Mouse (Mus musculus) forebrain, embryonic 11.5 days (tissue): ENCODE results near the gene Cphx3. TPM values are rescaled to one million over a fixed set of nuclear protein-coding genes. Genes with fewer than 3 reads are reported as not detected.
"Not testable (repeated sequence)": the region's sequence is repeated elsewhere in the genome, so short reads cannot be mapped to it uniquely, and the experiment has no call there.

Experiments used
- ATAC-seq: fragments of 200-750 bp; cut with Nextera tagmentation; replicated peaks from 2 replicates; pipeline ENCODE4 v1.8.0; 2017; ENCODE audit warnings: moderate TSS enrichment; ENCODE audit not compliant: low FRiP score
- DNase-seq: peaks from one replicate; pipeline ENCODE4 v3.0.0-alpha.2; 2017; ENCODE audit warnings: low spot score
- H3K27ac ChIP-seq: fragments of 300-500 bp; sonication (generic); 2 replicates; pipeline ENCODE4 v1.5.1; 2014; ENCODE audit warnings: low read depth, low read length
- H3K27me3 ChIP-seq: fragments of 300-500 bp; sonication (generic); 2 replicates; pipeline ENCODE4 v1.6.1; 2014; ENCODE audit warnings: mild to moderate bottlenecking, low read length, mixed read lengths; ENCODE audit not compliant: control insufficient read depth, insufficient read depth
- H3K36me3 ChIP-seq: fragments of 300-500 bp; sonication (generic); 2 replicates; pipeline ENCODE4 v1.6.1; 2014; ENCODE audit warnings: mild to moderate bottlenecking, low read length, moderate library complexity, mixed read lengths; ENCODE audit not compliant: control insufficient read depth, insufficient read depth
- H3K4me1 ChIP-seq: fragments of 300-500 bp; sonication (generic); replicated peaks from 2 replicates; pipeline ENCODE4 v1.6.1; 2014; ENCODE audit warnings: low read length, mixed read lengths; ENCODE audit not compliant: control insufficient read depth, insufficient read depth
- H3K4me2 ChIP-seq: fragments of 300-500 bp; sonication (generic); 2 replicates; pipeline ENCODE4 v1.6.1; 2014; ENCODE audit warnings: low read depth, mild to moderate bottlenecking, low read length, moderate library complexity, mixed read lengths; ENCODE audit not compliant: severe bottlenecking
- H3K4me3 ChIP-seq: fragments of 300-500 bp; sonication (generic); 2 replicates; pipeline ENCODE4 v1.5.1; 2014; ENCODE audit warnings: low read depth, low read length
- H3K9ac ChIP-seq: fragments of 300-500 bp; sonication (generic); 2 replicates; pipeline ENCODE4 v1.6.1; 2014; ENCODE audit warnings: low read length
- H3K9me3 ChIP-seq: fragments of 300-500 bp; sonication (generic); 2 replicates; pipeline ENCODE4 v1.6.1; 2016; ENCODE audit warnings: low read length, mixed read lengths; ENCODE audit not compliant: control insufficient read depth
- WGBS: fragments of 180-500 bp; shearing (Covaris S2); extraction: QIAGEN DNeasy Blood & Tissue Kit; methylation state at CpG from one replicate; pipeline ENCODE4 v1.1.7; 2014; 5-methylcytosine and 5-hydroxymethylcytosine counted together
- polyA plus RNA-seq: library from polyadenylated mRNA; unstranded; fragments of >200 nt; fragmentation: Nextera tagmentation; extraction: Ambion mirVana; gene quantifications from 2 replicates; pipeline ENCODE4 v1.2.1, GENCODE M21; 2014

The Cphx3 gene
- not detected in 2 replicates for polyA plus RNA-seq

DNA sequence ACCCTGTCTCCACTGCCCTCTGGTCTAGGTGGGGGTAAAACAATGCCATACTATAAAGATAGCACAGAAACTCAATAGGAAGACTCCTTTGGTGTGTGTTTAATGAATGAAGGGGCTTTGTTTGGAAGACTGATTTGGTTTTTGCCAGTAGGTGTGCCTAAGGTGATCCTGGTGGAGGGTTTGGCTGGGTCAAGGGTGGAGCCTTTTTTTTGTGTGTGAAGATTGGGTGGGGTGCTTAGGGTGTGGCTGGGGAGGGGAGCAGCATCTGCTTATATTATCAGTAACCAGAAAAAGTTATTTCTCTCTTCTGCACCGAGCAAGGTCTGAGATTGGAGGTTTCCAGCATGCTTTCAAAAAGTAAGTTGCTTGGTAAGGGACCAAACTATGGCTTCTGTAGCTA, at the start of gene Cphx3:
Gene Cphx3 (plus strand): TSS at position 301 of the 400 bp plus-strand sequence.
- H3K36me3 ChIP-seq, ATAC-seq: not testable (repeated sequence)

GRCm38 (mm10) chr14:26034364-26034763, 47.7 kb upstream of the Cphx3 start:
- H3K27ac ChIP-seq, H3K9ac ChIP-seq, DNase-seq, H3K9me3 ChIP-seq, H3K4me2 ChIP-seq, ATAC-seq, H3K4me3 ChIP-seq, H3K4me1 ChIP-seq, H3K27me3 ChIP-seq, H3K36me3 ChIP-seq: not testable (repeated sequence)
- WGBS: no CpG with 5 or more reads among the region's 3 CpGs

More for the DNA sequence above, at the start of gene Cphx3:
- not testable (repeated sequence) for H3K27ac ChIP-seq, H3K4me1 ChIP-seq, H3K4me3 ChIP-seq, H3K9me3 ChIP-seq, DNase-seq, H3K27me3 ChIP-seq, H3K9ac ChIP-seq, H3K4me2 ChIP-seq
- WGBS: no CpG with 5 or more reads among the region's 1 CpGs

DNA sequence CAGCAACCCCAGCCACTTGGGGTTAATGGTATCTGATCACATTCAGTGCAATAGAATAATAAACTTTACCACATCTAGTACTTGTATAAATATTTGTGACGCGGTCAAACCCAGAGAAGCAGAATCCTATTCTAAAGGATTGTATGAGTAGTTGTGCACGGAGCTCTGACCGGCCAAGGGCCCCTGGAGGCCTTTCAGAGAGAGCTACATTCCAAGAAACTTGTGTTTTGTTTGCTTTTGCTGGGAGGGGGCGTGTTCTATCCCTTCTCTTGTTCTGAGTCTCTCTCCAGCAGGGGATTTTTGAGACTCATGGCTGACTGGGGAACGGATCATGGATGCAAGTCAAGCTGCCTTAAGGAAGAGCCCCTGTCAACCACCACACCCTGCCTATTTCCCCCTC, 46.7 kb upstream of the Cphx3 start:
- not testable (repeated sequence) for H3K4me2 ChIP-seq, ATAC-seq, H3K9me3 ChIP-seq, H3K36me3 ChIP-seq, H3K4me1 ChIP-seq, H3K27ac ChIP-seq, H3K9ac ChIP-seq, H3K27me3 ChIP-seq, DNase-seq, H3K4me3 ChIP-seq
- no CpG with 5 or more reads among the region's 6 CpGs for WGBS

- not testable (repeated sequence) for H3K4me1 ChIP-seq, H3K4me3 ChIP-seq, H3K9me3 ChIP-seq, H3K27me3 ChIP-seq, H3K27ac ChIP-seq, ATAC-seq, H3K4me2 ChIP-seq, DNase-seq, H3K36me3 ChIP-seq, H3K9ac ChIP-seq
- no CpG with 5 or more reads among the region's 26 CpGs for WGBS
Measured at GRCm38 (mm10) chr14:26042611-26043010, 39.5 kb upstream of the Cphx3 start, which contains the start of gene Gm9780. Gm9780 (minus strand) TSS chr14:26042711.

DNA sequence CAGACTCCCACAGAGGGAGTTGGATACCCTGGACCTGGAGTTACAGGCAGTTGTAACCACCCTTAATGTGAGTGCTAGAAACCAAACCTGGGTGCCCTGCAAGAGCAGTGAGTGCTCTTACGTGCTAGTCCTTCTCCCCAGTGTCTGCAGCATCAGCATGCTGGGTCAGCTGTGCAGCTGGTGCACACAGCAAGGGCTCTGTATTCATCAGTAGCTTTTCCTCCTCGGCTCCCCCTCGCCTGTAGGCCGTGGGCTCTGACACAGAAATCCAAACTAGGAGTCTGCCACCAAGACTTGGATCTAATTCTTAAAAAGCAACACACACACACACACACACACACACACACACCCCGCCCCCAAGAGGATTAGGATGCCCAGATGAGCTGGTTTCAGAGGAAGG, 37.1 kb upstream of the Cphx3 start:
- H3K27ac ChIP-seq, H3K4me3 ChIP-seq, H3K9me3 ChIP-seq, DNase-seq, H3K36me3 ChIP-seq, H3K4me2 ChIP-seq, H3K27me3 ChIP-seq, H3K4me1 ChIP-seq, H3K9ac ChIP-seq, ATAC-seq: not testable (repeated sequence)
- no CpG with 5 or more reads among the region's 5 CpGs for WGBS

DNA sequence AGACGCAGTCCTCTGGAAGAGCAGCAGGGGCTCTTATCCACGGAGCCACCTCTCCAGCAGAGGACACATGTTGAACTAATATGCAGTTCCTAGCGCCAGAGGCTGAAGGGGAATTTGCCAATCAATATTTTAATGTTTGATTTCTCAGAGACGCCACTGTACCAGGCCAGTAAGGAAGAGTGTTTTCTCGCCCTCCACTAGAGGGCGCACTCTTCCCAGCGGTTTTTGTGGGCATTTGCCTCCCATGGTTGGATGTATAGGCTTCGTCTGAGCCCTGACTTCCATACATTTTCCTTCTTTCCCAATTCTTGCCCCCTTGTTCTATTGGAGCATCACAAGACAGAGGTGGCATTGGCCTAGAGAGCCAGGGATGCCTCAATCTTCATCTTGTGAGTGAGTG, 35.1 kb upstream of the Cphx3 start:
- H3K4me1 ChIP-seq, ATAC-seq, H3K36me3 ChIP-seq, DNase-seq, H3K27ac ChIP-seq, H3K9me3 ChIP-seq, H3K9ac ChIP-seq, H3K27me3 ChIP-seq, H3K4me3 ChIP-seq, H3K4me2 ChIP-seq: not testable (repeated sequence)
- no CpG with 5 or more reads among the region's 8 CpGs for whole genome bisulfite sequencing

DNA sequence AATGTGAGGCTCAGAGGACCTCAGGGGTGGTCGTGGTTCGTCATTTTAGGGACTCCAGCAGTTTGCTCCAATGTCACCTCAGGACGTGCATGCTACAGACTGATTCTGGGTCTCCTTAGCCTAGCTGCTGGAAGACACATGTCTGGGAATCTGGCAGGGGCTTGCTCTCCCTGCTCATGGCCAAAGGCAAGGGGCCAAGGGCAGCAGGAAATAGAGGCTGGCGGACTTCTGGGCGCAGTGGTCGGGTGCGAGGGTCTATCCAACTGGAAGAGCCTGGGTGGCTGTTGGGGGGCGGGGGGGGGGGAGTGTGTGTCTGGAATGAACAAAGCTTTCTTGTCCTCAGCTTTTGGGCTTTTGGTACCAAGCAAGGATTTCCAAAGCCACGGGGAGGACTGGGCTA, 33.3 kb upstream of the Cphx3 start:
- ATAC-seq, H3K4me1 ChIP-seq, H3K27me3 ChIP-seq, H3K27ac ChIP-seq, DNase-seq, H3K9ac ChIP-seq, H3K9me3 ChIP-seq, H3K4me3 ChIP-seq, H3K4me2 ChIP-seq, H3K36me3 ChIP-seq: not testable (repeated sequence)
- WGBS: no CpG with 5 or more reads among the region's 9 CpGs

- ATAC-seq, H3K4me2 ChIP-seq, H3K27ac ChIP-seq, H3K4me3 ChIP-seq, H3K9ac ChIP-seq, H3K27me3 ChIP-seq, H3K36me3 ChIP-seq, H3K4me1 ChIP-seq, DNase-seq, H3K9me3 ChIP-seq: not testable (repeated sequence)
- WGBS: no CpG with 5 or more reads among the region's 3 CpGs
Measured at GRCm38 (mm10) chr14:26058184-26058583, 23.9 kb upstream of the Cphx3 start.

DNA sequence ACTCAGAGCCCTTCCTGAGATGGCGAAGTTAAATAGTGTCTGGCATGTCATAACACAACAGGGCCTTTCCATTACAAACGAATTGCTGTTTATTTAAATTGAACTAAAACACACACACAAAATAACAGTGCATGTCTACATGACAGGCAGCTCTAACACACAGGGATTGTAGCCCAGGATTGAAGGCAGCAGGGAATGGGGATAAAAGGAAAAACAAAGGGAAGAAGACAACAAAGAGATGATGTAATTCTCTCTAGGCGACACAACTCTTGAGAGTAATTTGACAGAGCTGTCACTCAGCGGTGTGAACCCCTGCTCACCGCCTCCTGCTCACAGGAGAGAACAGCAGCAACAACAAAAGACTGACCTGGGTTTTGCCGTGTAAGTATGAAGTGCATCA, 22.7 kb upstream of the Cphx3 start:
- H3K27me3 ChIP-seq, H3K9ac ChIP-seq, H3K4me3 ChIP-seq, H3K36me3 ChIP-seq, H3K4me1 ChIP-seq, DNase-seq, H3K9me3 ChIP-seq, H3K4me2 ChIP-seq, ATAC-seq, H3K27ac ChIP-seq: not testable (repeated sequence)
- WGBS: no CpG with 5 or more reads among the region's 6 CpGs
